In genomic region chr6:83690277-83690676, GRCm38 (mm10) we compare ENCODE assay signal across 10 mouse cellular contexts. TPM values are rescaled to one million over a fixed set of nuclear protein-coding genes. Genes with fewer than 3 reads are reported as not detected.
DNase-seq lines count a peak whose midpoint lies in the region; ATAC-seq and TF ChIP-seq lines count a peak whose summit lies in the region.
"Had no signal": no experiment of that assay in that cellular context is flagged by ENCODE, and none has a peak within 500 bp of the region (broad histone marks: within the 10 kb centered on the region; RNA-seq: fewer than 3 reads in every experiment).

No protein-coding gene starts in this region.

- WGBS in heart, adult 2 months: 27% methylated on average over 4 of the region's 5 CpGs
- 28% methylated on average over 4 of the region's 5 CpGs for WGBS in heart, embryonic 11.5 days (ENCODE audit: insufficient replicate concordance)
- 28% methylated on average over 4 of the region's 5 CpGs for WGBS in limb, embryonic 14.5 days
- 27% methylated on average over 4 of the region's 5 CpGs for WGBS in stomach, postnatal 0 days
- 22% methylated on average over 4 of the region's 5 CpGs for WGBS in forebrain, embryonic 10.5 days

- H3K4me2 ChIP-seq in heart, embryonic 11.5 days: no peak overlapping the region
- no peak overlapping the region for H3K4me2 ChIP-seq in limb, embryonic 14.5 days (replicated peaks; ENCODE audit: low read depth, low read length, severe bottlenecking)
- no peak overlapping the region for H3K4me2 ChIP-seq in stomach, postnatal 0 days (replicated peaks; ENCODE audit: low read depth)
- H3K4me2 ChIP-seq: liver, embryonic 13.5 days; stomach, embryonic 15.5 days had no signal

- H3K4me1 ChIP-seq in heart, adult 2 months (ENCODE audit: control insufficient read depth, insufficient read depth, low read length): no peaks in the 10 kb centered on the region
- H3K4me1 ChIP-seq in heart, embryonic 11.5 days (ENCODE audit: control insufficient read depth, insufficient read depth, low read length): no peaks in the 10 kb centered on the region
- peaks cover 3 to 5% of the 10 kb centered on the region in 2 experiments; a peak in 2 of 4 replicates for H3K4me1 ChIP-seq in ES-E14 (ENCODE audit: control insufficient read depth in 2 of 2, insufficient read depth in 2 of 2, low read length in 2 of 2, poor library complexity in 1 of 2)
- H3K4me1 ChIP-seq in limb, embryonic 14.5 days (ENCODE audit: control insufficient read depth, insufficient read depth, low read length): no peaks in the 10 kb centered on the region
- no peaks in the 10 kb centered on the region for H3K4me1 ChIP-seq in stomach, postnatal 0 days (replicated peaks; ENCODE audit: control insufficient read depth, insufficient read depth)
- H3K4me1 ChIP-seq in forebrain, embryonic 10.5 days: peaks cover 5% of the 10 kb centered on the region; the same call in 1 of the 2 replicates
- H3K4me1 ChIP-seq: liver, embryonic 13.5 days; stomach, embryonic 15.5 days had no signal

- TF ChIP-seq EP300 in heart, adult 2 months (IDR thresholded peaks at IDR 0.05; ENCODE audit: insufficient read depth, low read depth, low read length): no peak
- no peak for TF ChIP-seq EP300 in stomach, postnatal 0 days (optimal IDR thresholded peaks at IDR 0.05)

- peak; percentile 79 for TF ChIP-seq CTCF in heart, adult 2 months (IDR thresholded peaks at IDR 0.05)
- TF ChIP-seq CTCF in stomach, postnatal 0 days (IDR thresholded peaks at IDR 0.05; ENCODE audit: low read depth): peak; percentile 85

- peaks cover 10% of the 10 kb centered on the region; the same call in 1 of the 2 replicates for H3K27me3 ChIP-seq in heart, adult 2 months (ENCODE audit: control insufficient read depth, insufficient read depth, low read length)
- peaks cover 75% of the 10 kb centered on the region for H3K27me3 ChIP-seq in heart, embryonic 11.5 days (ENCODE audit: control insufficient read depth, insufficient read depth, low read length)
- peaks cover 55% of the 10 kb centered on the region for H3K27me3 ChIP-seq in limb, embryonic 14.5 days (ENCODE audit: control insufficient read depth, insufficient read depth, low read length)
- H3K27me3 ChIP-seq in stomach, postnatal 0 days (ENCODE audit: control insufficient read depth, insufficient read depth, low read length): peaks cover 11% of the 10 kb centered on the region; the same call in 1 of the 2 replicates
- H3K27me3 ChIP-seq in forebrain, embryonic 10.5 days (ENCODE audit: poor library complexity, severe bottlenecking): peaks cover 77% of the 10 kb centered on the region

- no peak overlapping the region for H3K9ac ChIP-seq in heart, adult 2 months (ENCODE audit: low read depth, low read length)
- no peak overlapping the region for H3K9ac ChIP-seq in heart, embryonic 11.5 days (ENCODE audit: low read depth, low read length)
- no peak overlapping the region for H3K9ac ChIP-seq in ES-E14 (ENCODE audit: insufficient read depth, low read depth, low read length, poor library complexity, severe bottlenecking)
- no peak overlapping the region for H3K9ac ChIP-seq in limb, embryonic 14.5 days (ENCODE audit: low read depth, low read length, severe bottlenecking)
- H3K9ac ChIP-seq in stomach, postnatal 0 days (ENCODE audit: low read length): no peak overlapping the region
- H3K9ac ChIP-seq: liver, embryonic 13.5 days; stomach, embryonic 15.5 days had no signal

- peak in 1 of 2 experiments; percentile 39 for DNase-seq in heart, adult 2 months
- DNase-seq in 3T3-L1 (ENCODE audit: low read depth, low spot score): peak; percentile 78
- no peak for DNase-seq in ES-E14 (ENCODE audit: low read depth, low spot score)
- DNase-seq in embryo, embryonic 10.5 days (ENCODE audit: low spot score): peak; percentile 83
- peak; percentile 38 for DNase-seq in limb, embryonic 14.5 days (ENCODE audit: low spot score)
- peak; percentile 35 for DNase-seq in stomach, postnatal 0 days (ENCODE audit: low spot score)
- DNase-seq in forebrain, embryonic 10.5 days (ENCODE audit: extremely low spot score, low spot score): no peak
- DNase-seq: liver, embryonic 13.5 days had no signal

- H3K27ac ChIP-seq in heart, adult 2 months: no peak overlapping the region
- H3K27ac ChIP-seq in heart, embryonic 11.5 days (ENCODE audit: low read depth, low read length): no peak overlapping the region
- H3K27ac ChIP-seq in ES-E14 (ENCODE audit: insufficient read depth, low read depth, low read length, poor library complexity, severe bottlenecking): no peak overlapping the region
- H3K27ac ChIP-seq in limb, embryonic 14.5 days (replicated peaks; ENCODE audit: low read depth, low read length): no peak overlapping the region
- H3K27ac ChIP-seq in stomach, postnatal 0 days (replicated peaks): no peak overlapping the region
- no peak overlapping the region for H3K27ac ChIP-seq in forebrain, embryonic 10.5 days
- H3K27ac ChIP-seq: liver, embryonic 13.5 days; stomach, embryonic 15.5 days had no signal

- no peaks in the 10 kb centered on the region for H3K9me3 ChIP-seq in heart, embryonic 11.5 days (replicated peaks; ENCODE audit: control insufficient read depth, low read length)
- H3K9me3 ChIP-seq in ES-E14 (ENCODE audit: control insufficient read depth, insufficient read depth, low read depth, low read length): no peaks in the 10 kb centered on the region
- H3K9me3 ChIP-seq in limb, embryonic 14.5 days (ENCODE audit: control insufficient read depth, low read length): no peaks in the 10 kb centered on the region
- no peaks in the 10 kb centered on the region for H3K9me3 ChIP-seq in stomach, postnatal 0 days (ENCODE audit: control insufficient read depth, low read length)
- no peaks in the 10 kb centered on the region for H3K9me3 ChIP-seq in forebrain, embryonic 10.5 days
- H3K9me3 ChIP-seq: liver, embryonic 13.5 days; stomach, embryonic 15.5 days had no signal

- no peak for ATAC-seq in heart, embryonic 11.5 days (replicated peaks; ENCODE audit: insufficient number of reproducible peaks, low FRiP score, low TSS enrichment)
- no peak for ATAC-seq in limb, embryonic 14.5 days (ENCODE audit: low FRiP score, low read depth)
- ATAC-seq in stomach, postnatal 0 days (ENCODE audit: low FRiP score, low TSS enrichment): 0 out of 2 replicates have a peak, but pooled peaks have one; percentile 40

- in situ Hi-C loops in ES-E14 (cut with MboI; ENCODE audit: low sequenced_read_pairs in 2 of 2, unreplicated experiment in 2 of 2): loop anchor here in 1 of 2 experiments (5.0 kb wide), 1 partner anchor 57 kb away; no protein-coding TSS in a partner anchor

- no peak for TF ChIP-seq POLR2A in heart, adult 2 months (IDR thresholded peaks at IDR 0.05; ENCODE audit: insufficient read depth, low read depth, low read length)
- TF ChIP-seq POLR2A in limb, embryonic 14.5 days (IDR thresholded peaks at IDR 0.05; ENCODE audit: borderline replicate concordance, extremely low read depth, insufficient read depth, insufficient read length): no peak

- no peaks in the 10 kb centered on the region for H3K36me3 ChIP-seq in heart, adult 2 months (ENCODE audit: control insufficient read depth, insufficient read depth, low read length)
- no peaks in the 10 kb centered on the region for H3K36me3 ChIP-seq in heart, embryonic 11.5 days (ENCODE audit: control insufficient read depth, insufficient read depth, low read length)
- H3K36me3 ChIP-seq in ES-E14 (ENCODE audit: control insufficient read depth, insufficient read depth, low read length, poor library complexity, severe bottlenecking): no peaks in the 10 kb centered on the region
- no peaks in the 10 kb centered on the region for H3K36me3 ChIP-seq in limb, embryonic 14.5 days (ENCODE audit: control insufficient read depth, insufficient read depth, low read length)
- H3K36me3 ChIP-seq in stomach, postnatal 0 days (ENCODE audit: control insufficient read depth, insufficient read depth, low read length): no peaks in the 10 kb centered on the region
- no peaks in the 10 kb centered on the region for H3K36me3 ChIP-seq in forebrain, embryonic 10.5 days (replicated peaks)
- H3K36me3 ChIP-seq: liver, embryonic 13.5 days; stomach, embryonic 15.5 days had no signal

- no peaks in the 10 kb centered on the region for H3K79me2 ChIP-seq in heart, adult 2 months (replicated peaks; ENCODE audit: control insufficient read depth, insufficient read depth, low read length)

- no peak overlapping the region for H3K4me3 ChIP-seq in heart, adult 2 months
- H3K4me3 ChIP-seq in heart, embryonic 11.5 days (ENCODE audit: low read depth, low read length): no peak overlapping the region
- H3K4me3 ChIP-seq in ES-E14 (ENCODE audit: insufficient read depth in 1 of 2, low read depth in 1 of 2, low read length in 2 of 2, poor library complexity in 1 of 2, severe bottlenecking in 1 of 2): no peak overlapping the region
- no peak overlapping the region for H3K4me3 ChIP-seq in limb, embryonic 14.5 days (replicated peaks; ENCODE audit: low read length)
- no peak overlapping the region for H3K4me3 ChIP-seq in stomach, postnatal 0 days (ENCODE audit: low read depth, low read length)
- H3K4me3 ChIP-seq in forebrain, embryonic 10.5 days: no peak overlapping the region
- H3K4me3 ChIP-seq: liver, embryonic 13.5 days; stomach, embryonic 15.5 days had no signal

- intact Hi-C loops in heart, adult 2 months (cut with DNase I): no loop called here

RNA-seq across cellular contexts. Expression of gene Cd207, which starts 12.6 kb away (rescaled TPM):
- 1 to 10 TPM in 1 of 2 experiments, under 1 TPM in 1; 0.86 to 1.1 TPM for total RNA-seq in heart, adult 2 months (2021)
- 1.6 and 4.2 TPM in 2 replicates for polyA plus RNA-seq in heart, adult 2 months (2012; rRNA removed)
- polyA plus RNA-seq in heart, embryonic 11.5 days (2014; fragmentation: Nextera tagmentation; extraction: Ambion mirVana): not detected in 2 replicates
- not detected in 2 replicates for total RNA-seq in ES-E14 (2012; rRNA removed)
- polyA plus RNA-seq in limb, embryonic 14.5 days (2012; rRNA removed): not detected in 2 replicates
- not detected in 2 replicates for polyA plus RNA-seq in limb, embryonic 14.5 days (2014; fragmentation: Nextera tagmentation; extraction: Ambion mirVana)
- polyA plus RNA-seq in stomach, postnatal 0 days (2015; fragmentation: Nextera tagmentation; extraction: Ambion mirVana): not detected in 2 replicates
- polyA plus RNA-seq in forebrain, embryonic 10.5 days (2016; fragmentation: Nextera tagmentation; extraction: Ambion mirVana): not detected in 2 replicates

RNA-seq across cellular contexts. Expression of gene Vax2, which starts 20.8 kb away (rescaled TPM):
- not detected for total RNA-seq in heart, adult 2 months (2021)
- not detected in 2 replicates for polyA plus RNA-seq in heart, adult 2 months (2012; rRNA removed)
- polyA plus RNA-seq in heart, embryonic 11.5 days (2014; fragmentation: Nextera tagmentation; extraction: Ambion mirVana): not detected in 2 replicates
- total RNA-seq in ES-E14 (2012; rRNA removed): 0.69 and 2.1 TPM in 2 replicates
- 0.70 and 1.1 TPM in 2 replicates for polyA plus RNA-seq in limb, embryonic 14.5 days (2012; rRNA removed)
- 0.80 and 1.4 TPM in 2 replicates for polyA plus RNA-seq in limb, embryonic 14.5 days (2014; fragmentation: Nextera tagmentation; extraction: Ambion mirVana)
- 0.07 TPM in 1 of 2 replicates, not detected in the other for polyA plus RNA-seq in stomach, postnatal 0 days (2015; fragmentation: Nextera tagmentation; extraction: Ambion mirVana)
- polyA plus RNA-seq in forebrain, embryonic 10.5 days (2016; fragmentation: Nextera tagmentation; extraction: Ambion mirVana): 3.3 and 4.4 TPM in 2 replicates
- polyA plus RNA-seq: liver, embryonic 13.5 days; stomach, embryonic 15.5 days had no signal

RNA-seq across cellular contexts. Expression of gene Clec4f, which starts 34.3 kb away (rescaled TPM):
- under 1 TPM; 0.27 to 0.57 TPM for total RNA-seq in heart, adult 2 months (2021)
- 0.23 TPM in 1 of 2 replicates, not detected in the other for polyA plus RNA-seq in heart, adult 2 months (2012; rRNA removed)
- polyA plus RNA-seq in heart, embryonic 11.5 days (2014; fragmentation: Nextera tagmentation; extraction: Ambion mirVana): 0.19 TPM in 1 of 2 replicates, not detected in the other
- not detected in 2 replicates for total RNA-seq in ES-E14 (2012; rRNA removed)
- polyA plus RNA-seq in limb, embryonic 14.5 days (2012; rRNA removed): not detected in 2 replicates
- not detected in 2 replicates for polyA plus RNA-seq in limb, embryonic 14.5 days (2014; fragmentation: Nextera tagmentation; extraction: Ambion mirVana)
- 0.11 and 0.15 TPM in 2 replicates for polyA plus RNA-seq in stomach, postnatal 0 days (2015; fragmentation: Nextera tagmentation; extraction: Ambion mirVana)
- not detected in 2 replicates for polyA plus RNA-seq in forebrain, embryonic 10.5 days (2016; fragmentation: Nextera tagmentation; extraction: Ambion mirVana)

RNA-seq across cellular contexts. Expression of gene Atp6v1b1, which starts 52.5 kb away (rescaled TPM):
- total RNA-seq in heart, adult 2 months (2021): not detected
- polyA plus RNA-seq in heart, adult 2 months (2012; rRNA removed): 1.4 TPM in 1 of 2 replicates, not detected in the other
- not detected in 2 replicates for polyA plus RNA-seq in heart, embryonic 11.5 days (2014; fragmentation: Nextera tagmentation; extraction: Ambion mirVana)
- not detected in 2 replicates for total RNA-seq in ES-E14 (2012; rRNA removed)
- polyA plus RNA-seq in limb, embryonic 14.5 days (2012; rRNA removed): 0.05 TPM in 2 replicates
- polyA plus RNA-seq in limb, embryonic 14.5 days (2014; fragmentation: Nextera tagmentation; extraction: Ambion mirVana): not detected in 2 replicates
- polyA plus RNA-seq in stomach, postnatal 0 days (2015; fragmentation: Nextera tagmentation; extraction: Ambion mirVana): 0.08 and 0.30 TPM in 2 replicates
- not detected in 2 replicates for polyA plus RNA-seq in forebrain, embryonic 10.5 days (2016; fragmentation: Nextera tagmentation; extraction: Ambion mirVana)
- polyA plus RNA-seq: liver, embryonic 13.5 days had no signal

Comparison
In these comparisons a context has a peak if more than half of its experiments do, and no peak if none do; other contexts are left out.
1. DNase-seq: peak in 3T3-L1 (single experiment), embryo, embryonic 10.5 days (single experiment), limb, embryonic 14.5 days (single experiment) and stomach, postnatal 0 days (single experiment); none in ES-E14 (single experiment) and forebrain, embryonic 10.5 days (single experiment).